Mouse (Mus musculus): ENCODE measurements around the gene Helt.
A peak's percentile ranks its signal among the peaks of the same experiment; 100 is the strongest.

Gene Helt

GRCm38 (mm10) chr8:46294181-46294892 is at the start of gene Helt:
Helt (minus strand) TSS chr8:46294671.
- peak; percentile 55 for DNase-seq (ENCODE audit: low read depth, low spot score)

DNA sequence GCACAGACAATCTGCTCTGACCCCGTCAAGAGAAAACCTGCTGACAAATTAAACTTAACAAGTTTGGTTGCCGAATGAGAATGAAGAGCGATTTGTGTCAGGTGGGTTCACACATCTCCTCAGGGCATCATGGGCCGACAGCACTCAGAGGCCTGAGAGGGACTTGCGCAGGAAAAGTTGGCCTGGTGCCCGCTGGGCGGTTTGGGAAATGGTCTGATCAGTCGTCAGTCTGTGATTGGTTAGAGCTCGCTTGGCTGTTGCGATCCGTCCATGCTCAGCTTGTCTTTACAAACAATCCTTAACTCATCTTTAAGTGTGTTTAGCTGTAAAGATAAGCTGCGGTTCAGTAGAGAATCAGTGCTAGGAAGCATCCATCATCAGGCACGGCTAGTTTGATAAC is 47.8 kb upstream of the Helt start:
- DNase-seq (ENCODE audit: low read depth, low spot score), result peak; percentile 35

GRCm38 (mm10) chr8:46340381-46341273 is 46.2 kb upstream of the Helt start:
- peak; percentile 57 for DNase-seq (ENCODE audit: low read depth, low spot score)

GRCm38 (mm10) chr8:46339317-46339716 is 44.8 kb upstream of the Helt start:
- DNase-seq (ENCODE audit: low read depth, low spot score), result no peak

DNA sequence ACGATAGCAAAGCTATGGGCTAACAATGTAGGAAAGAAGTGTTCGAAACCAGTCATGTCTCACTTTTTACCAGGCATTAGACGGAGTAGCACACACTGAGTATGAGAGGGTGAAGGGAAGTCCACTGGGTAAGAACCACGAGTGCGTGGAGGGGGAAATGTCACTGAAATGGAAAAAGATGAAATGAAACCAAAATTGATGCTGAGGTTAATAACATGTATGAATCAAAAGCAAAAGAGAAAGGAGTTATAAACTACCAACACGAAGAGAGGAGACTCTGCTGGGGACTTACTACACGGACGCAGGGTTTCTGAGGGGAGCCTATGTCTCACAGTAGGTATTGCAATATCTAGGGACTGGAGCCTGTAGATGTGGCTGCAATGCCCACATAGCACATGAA is 41.9 kb upstream of the Helt start:
- no peak for DNase-seq (ENCODE audit: low read depth, low spot score)

DNA sequence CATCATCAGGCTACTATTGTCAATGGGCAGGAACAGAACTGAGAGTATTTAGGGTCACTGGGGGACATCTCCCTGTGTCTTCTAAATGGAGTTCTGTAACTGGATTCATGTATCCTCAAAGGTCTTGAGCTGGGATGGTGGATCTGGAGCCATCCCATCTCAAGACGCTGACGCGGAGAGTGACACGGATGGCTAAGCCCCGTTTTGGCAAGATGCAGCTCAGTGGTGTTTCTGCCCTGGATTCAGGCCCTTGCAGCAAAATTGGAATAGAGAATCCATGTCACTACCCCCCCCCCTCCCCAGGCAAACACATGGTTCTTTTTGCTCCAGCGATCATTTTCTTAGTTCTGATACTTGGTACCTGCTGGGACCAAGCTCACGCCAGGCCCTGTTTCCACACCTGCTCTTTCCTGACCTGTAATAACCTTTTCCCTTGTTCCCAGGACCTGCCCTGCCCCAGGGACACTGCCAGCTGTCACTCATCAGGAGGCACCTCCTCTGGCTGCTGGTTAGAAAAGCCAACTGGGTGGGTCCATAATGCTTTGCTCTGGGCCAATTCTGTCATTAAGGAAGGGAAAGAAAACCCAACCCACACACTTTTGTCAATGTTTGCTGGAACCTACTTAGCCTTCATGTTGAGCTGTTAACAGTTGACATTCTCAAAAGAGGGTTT is 38.1 kb upstream of the Helt start:
- no peak for DNase-seq (ENCODE audit: low read depth, low spot score)

DNA sequence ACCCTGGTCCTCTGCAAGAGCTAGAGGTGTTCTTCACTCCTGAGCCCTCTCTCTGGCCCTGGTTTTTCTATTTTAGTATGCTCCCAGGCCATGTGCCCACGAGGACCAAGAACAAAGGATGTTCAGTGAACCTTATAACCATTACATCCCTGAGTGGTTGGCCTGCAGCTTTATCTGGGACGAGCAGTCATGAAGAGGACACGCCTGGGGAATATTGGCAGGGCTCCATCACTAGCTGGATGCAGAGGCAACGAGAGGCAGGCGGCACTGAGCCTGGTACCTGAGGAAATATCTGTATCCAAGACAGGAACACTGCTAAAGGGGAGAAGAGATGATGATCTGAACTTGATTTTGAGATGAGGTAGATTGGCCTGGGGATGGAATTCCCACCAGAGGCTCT is 37.3 kb upstream of the Helt start:
- DNase-seq (ENCODE audit: low read depth, low spot score), result no peak

DNA sequence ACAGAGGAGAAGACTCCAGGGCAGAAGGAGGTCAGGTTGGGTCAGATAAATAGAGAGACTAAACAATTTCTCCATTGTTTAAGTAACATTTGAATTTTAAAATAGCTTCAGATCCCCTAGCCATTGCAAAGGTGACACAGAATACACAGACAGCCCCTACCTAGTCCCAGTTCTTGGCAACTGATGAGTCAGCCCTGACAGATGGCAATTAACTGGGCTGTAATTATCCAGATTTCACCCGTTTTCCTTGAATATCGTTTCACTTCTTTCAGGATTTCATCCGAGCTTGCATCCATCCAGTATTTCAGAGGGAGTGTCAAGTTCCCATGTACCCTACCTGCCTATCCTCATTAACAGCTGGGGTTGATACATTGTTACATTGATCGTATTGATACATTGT is 34.9 kb upstream of the Helt start:
- DNase-seq (ENCODE audit: low read depth, low spot score), result no peak

DNA sequence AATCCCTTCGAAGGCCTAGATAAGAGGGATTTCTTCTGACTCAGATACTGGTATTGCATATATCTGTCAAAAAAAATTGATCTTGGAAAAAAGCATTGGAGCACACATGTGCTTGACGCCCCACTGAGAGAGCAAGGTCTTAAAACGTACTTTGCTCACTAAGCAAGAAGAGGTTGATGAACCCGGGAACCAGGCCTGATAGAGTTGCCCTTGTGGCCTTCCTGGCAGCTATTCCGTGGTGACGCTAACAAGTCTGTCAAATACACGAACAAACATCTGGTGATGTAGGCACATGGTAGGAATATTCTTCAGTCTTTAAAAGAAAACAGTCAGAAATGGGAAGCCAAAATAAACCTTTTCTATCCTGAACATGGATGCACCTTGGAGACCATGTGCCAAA is 32.8 kb upstream of the Helt start:
- DNase-seq (ENCODE audit: low read depth, low spot score), result no peak

DNA sequence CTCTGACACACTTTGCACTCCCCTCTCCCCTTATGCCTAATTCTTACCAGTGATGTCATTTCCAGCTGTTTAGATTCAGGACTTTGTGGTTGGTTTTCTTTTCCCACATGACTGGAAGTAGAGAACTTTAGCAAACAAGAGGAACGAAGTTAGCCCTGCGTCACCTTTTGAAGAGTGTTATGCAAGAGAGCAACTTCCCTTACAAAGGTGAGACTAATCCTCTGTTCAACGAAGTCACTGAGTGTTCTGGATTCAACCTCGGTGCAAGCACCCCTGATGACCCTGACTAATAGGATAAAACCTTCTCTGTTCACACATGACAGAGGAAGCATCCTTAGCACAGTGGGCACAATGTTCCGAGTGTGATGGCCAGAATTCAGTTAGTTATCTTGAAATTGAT is 32.2 kb upstream of the Helt start:
- DNase-seq (ENCODE audit: low read depth, low spot score), result no peak

- DNase-seq (ENCODE audit: low read depth, low spot score), result no peak
These were observed 30.2 kb upstream of the Helt start for GRCm38 (mm10) chr8:46324676-46325075.

- no peak for DNase-seq (ENCODE audit: low read depth, low spot score)
These were observed 29.3 kb upstream of the Helt start for GRCm38 (mm10) chr8:46323672-46324191.

DNA sequence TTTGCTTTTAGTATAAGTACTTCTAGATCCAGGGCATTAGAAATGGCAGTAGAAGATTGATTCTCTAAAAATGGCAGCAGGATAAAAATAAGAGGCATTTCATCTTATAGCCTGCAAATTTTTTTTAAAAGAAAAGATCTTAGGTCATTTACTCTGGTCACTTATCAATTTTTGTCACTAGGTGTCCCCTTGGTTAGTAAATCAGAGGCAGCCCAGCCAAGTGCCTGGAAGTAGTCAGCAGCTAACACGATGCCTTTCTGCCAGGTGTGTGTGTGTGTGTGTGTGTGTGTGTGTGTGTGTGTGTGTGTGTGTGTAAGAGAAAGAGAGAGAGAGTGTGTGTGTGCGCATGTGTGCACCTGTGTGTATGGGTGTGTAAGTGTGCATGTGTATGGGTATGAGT is 28.4 kb upstream of the Helt start:
- DNase-seq (ENCODE audit: low read depth, low spot score), result no peak

DNA sequence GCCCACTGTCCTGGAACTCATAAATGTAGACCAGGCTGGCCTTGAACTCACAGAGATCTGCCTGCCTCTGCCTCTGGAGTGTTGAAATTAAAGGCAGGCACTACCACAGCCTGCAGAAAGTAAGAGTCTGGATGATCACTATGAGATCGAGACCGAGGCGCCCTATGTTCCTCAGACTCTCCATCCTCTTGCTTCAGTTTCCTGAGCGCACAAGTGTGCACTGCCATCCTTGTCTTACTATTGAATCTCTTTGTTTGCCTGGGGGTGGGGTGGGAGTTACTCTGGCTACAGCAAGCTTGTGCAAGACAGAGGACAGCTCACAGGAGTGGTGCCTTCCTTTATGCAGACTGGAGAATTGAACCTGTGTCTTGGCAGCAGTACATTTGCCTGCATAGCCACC is 27.9 kb upstream of the Helt start:
- DNase-seq (ENCODE audit: low read depth, low spot score), result no peak

GRCm38 (mm10) chr8:46318802-46319201 is 24.3 kb upstream of the Helt start:
- no peak for DNase-seq (ENCODE audit: low read depth, low spot score)

- no peak for DNase-seq (ENCODE audit: low read depth, low spot score)
These were observed 22.7 kb upstream of the Helt start for GRCm38 (mm10) chr8:46317161-46317560.

DNA sequence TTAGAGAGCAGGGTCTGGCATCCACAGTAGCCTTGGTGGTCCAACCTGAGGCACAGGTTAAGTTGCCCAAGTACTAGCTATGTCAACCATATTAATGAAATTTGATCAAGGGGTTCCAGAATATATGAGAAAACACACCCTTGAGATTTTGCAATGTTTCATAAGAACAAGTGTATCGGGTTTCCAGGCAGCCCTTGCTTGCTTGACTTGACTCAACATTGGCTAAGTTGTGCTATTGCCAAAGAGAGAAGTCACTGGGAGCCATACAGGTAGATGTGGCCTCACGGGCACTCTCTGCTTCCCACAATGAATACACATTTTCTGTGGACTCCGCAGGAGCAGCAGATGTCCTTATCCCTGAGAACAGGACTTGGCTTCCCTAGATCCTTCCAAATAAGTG is 19.3 kb upstream of the Helt start:
- no peak for DNase-seq (ENCODE audit: low read depth, low spot score)

DNA sequence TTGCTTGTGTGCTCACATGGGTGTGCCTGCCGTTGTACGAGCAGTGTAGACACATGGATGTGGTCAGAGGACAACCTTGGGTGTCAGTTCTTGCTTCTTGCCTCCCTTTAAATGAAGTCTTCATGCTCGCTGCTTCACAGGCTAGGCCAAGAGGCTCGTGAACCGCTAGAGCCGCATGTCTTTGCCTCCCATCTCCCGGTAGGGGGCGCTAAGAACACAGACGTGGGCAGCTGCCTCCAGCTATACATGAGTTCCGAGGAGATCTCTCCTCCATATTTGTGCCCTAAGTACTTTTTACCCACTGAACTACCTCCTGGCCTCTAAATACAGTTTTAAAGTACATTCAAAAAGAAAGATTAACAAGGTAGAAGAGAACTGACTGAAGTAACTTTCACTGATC is 16.7 kb upstream of the Helt start:
- peak; percentile 62 for DNase-seq (ENCODE audit: low read depth, low spot score)

DNA sequence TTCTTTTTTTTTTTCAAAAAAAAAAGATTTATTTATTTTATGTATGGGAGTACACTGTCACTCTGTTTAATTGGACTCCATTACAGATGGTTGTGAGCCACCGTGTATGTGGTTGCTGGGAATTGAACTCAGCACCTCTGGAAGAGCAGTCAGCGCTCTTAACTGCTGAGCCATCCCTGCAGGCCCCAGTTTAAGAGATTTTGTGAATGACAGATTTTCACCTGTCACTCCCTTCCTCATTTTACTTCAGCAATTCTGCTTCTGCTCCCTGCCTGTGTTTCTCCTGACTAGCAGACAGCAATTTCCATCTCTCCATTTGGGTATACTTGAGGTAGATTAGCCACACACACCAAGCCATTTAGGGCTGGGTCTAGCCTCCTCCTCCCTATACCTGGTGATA is 13.7 kb upstream of the Helt start:
- DNase-seq (ENCODE audit: low read depth, low spot score), result no peak

- peak; percentile 70 for DNase-seq (ENCODE audit: low read depth, low spot score)
These were observed 11.4 kb upstream of the Helt start for GRCm38 (mm10) chr8:46305733-46306349.

GRCm38 (mm10) chr8:46302121-46302520 is 7.7 kb upstream of the Helt start:
- DNase-seq (ENCODE audit: low read depth, low spot score), result no peak

- no peak for DNase-seq (ENCODE audit: low read depth, low spot score)
These were observed 4.4 kb upstream of the Helt start for GRCm38 (mm10) chr8:46298847-46299246.

Data from R1 (cell line).